Mouse (Mus musculus) MEL (cell line): Measurements from ENCODE around the gene Myod1. TPM values are rescaled to one million over a fixed set of nuclear protein-coding genes. Genes with fewer than 3 reads are reported as not detected.

ENCODE experiments used
- DNase-seq: peaks from one replicate; pipeline ENCODE4 v3.0.0; 2011; ENCODE audit warnings: low read depth, low spot score
- H3K27ac ChIP-seq: 2 replicates; pipeline ENCODE4 v1.5.1; 2012; ENCODE audit warnings: low read depth, mild to moderate bottlenecking, control low read depth, low read length, moderate library complexity; ENCODE audit not compliant: control insufficient read depth
- H3K27me3 ChIP-seq, 2 experiments: fragments of 150-350 bp in 1 of 2; sonication (generic) in 1 of 2; 2 replicates each; pipeline ENCODE4 v1.6.1; 2012; ENCODE audit warnings: low read length in 2 of 2, mild to moderate bottlenecking in 2 of 2, improper control_type of control experiment in 1 of 2, moderate library complexity in 1 of 2; ENCODE audit not compliant: insufficient read depth in 2 of 2, control insufficient read depth in 1 of 2
- H3K36me3 ChIP-seq, 2 experiments: 2 replicates each; pipeline ENCODE4 v1.6.1; 2012 to 2014; ENCODE audit warnings: low read length in 2 of 2, improper control_type of control experiment in 1 of 2, inconsistent platforms in 1 of 2, mild to moderate bottlenecking in 1 of 2; ENCODE audit not compliant: insufficient read depth in 2 of 2, control insufficient read depth in 1 of 2
- H3K4me1 ChIP-seq, 2 experiments: fragments of 150-350 bp in 1 of 2; sonication (generic) in 1 of 2; 2 replicates each; pipeline ENCODE4 v1.6.1; 2012; ENCODE audit warnings: low read length in 2 of 2, improper control_type of control experiment in 1 of 2, mild to moderate bottlenecking in 1 of 2; ENCODE audit not compliant: insufficient read depth in 2 of 2, control insufficient read depth in 1 of 2
- H3K4me3 ChIP-seq, 2 experiments: fragments of 150-350 bp in 1 of 2; sonication (generic) in 1 of 2; 2 replicates each; pipeline ENCODE4 v1.5.1; 2012; ENCODE audit warnings: low read depth in 2 of 2, low read length in 2 of 2, mild to moderate bottlenecking in 2 of 2, moderate library complexity in 2 of 2, control low read depth in 1 of 2, improper control_type of control experiment in 1 of 2; ENCODE audit not compliant: control insufficient read depth in 1 of 2, insufficient read depth in 1 of 2
- H3K79me2 ChIP-seq: 2 replicates; pipeline ENCODE4 v1.6.1; 2012; ENCODE audit warnings: mild to moderate bottlenecking, low read length, moderate library complexity; ENCODE audit not compliant: control insufficient read depth, poor library complexity, insufficient read depth
- H3K9ac ChIP-seq: 2 replicates; pipeline ENCODE4 v1.6.1; 2012; ENCODE audit warnings: low read depth, mild to moderate bottlenecking, control low read depth, low read length, moderate library complexity; ENCODE audit not compliant: control insufficient read depth, poor library complexity, severe bottlenecking
- H3K9me3 ChIP-seq: fragments of 150-350 bp; sonication (generic); replicated peaks from 2 replicates; pipeline ENCODE4 v1.6.1; 2012; ENCODE audit warnings: mild to moderate bottlenecking, low read length, improper control_type of control experiment, moderate library complexity; ENCODE audit not compliant: insufficient read depth
- BHLHE40 ChIP-seq: IDR thresholded peaks from 2 replicates; pipeline ENCODE4 v1.6.1; 2012; ENCODE audit warnings: low read depth, mild to moderate bottlenecking, inconsistent platforms, low read length, improper control_type of control experiment, borderline replicate concordance
- CHD2 ChIP-seq: IDR thresholded peaks from 2 replicates; pipeline ENCODE4 v1.6.1; 2011; ENCODE audit warnings: low read length, improper control_type of control experiment
- GABPA ChIP-seq: IDR thresholded peaks from 2 replicates; pipeline ENCODE4 v1.6.1; 2012; ENCODE audit warnings: low read depth, mild to moderate bottlenecking, inconsistent platforms, low read length, improper control_type of control experiment, moderate library complexity
- GATA1 ChIP-seq: IDR thresholded peaks from 2 replicates; pipeline ENCODE4 v1.6.1; 2011; ENCODE audit warnings: low read depth, low read length, improper control_type of control experiment
- KAT2A ChIP-seq: conservative IDR thresholded peaks from 2 replicates; pipeline ENCODE4 v1.6.1; 2012; ENCODE audit warnings: low read depth, low read length, improper control_type of control experiment, inconsistent platforms
- MAFK ChIP-seq: IDR thresholded peaks from 2 replicates; pipeline ENCODE4 v1.6.1; 2011; ENCODE audit warnings: low read depth, mild to moderate bottlenecking, low read length, improper control_type of control experiment, borderline replicate concordance
- MAZ ChIP-seq: IDR thresholded peaks from 2 replicates; pipeline ENCODE4 v1.6.1; 2012; ENCODE audit warnings: low read depth, mild to moderate bottlenecking, inconsistent platforms, low read length, improper control_type of control experiment
- MEF2A ChIP-seq: IDR thresholded peaks from 2 replicates; pipeline ENCODE4 v1.6.1; 2014; ENCODE audit warnings: low read depth, mild to moderate bottlenecking, inconsistent platforms, low read length, improper control_type of control experiment; ENCODE audit not compliant: poor library complexity, insufficient replicate concordance, severe bottlenecking; ENCODE audit errors: extremely low read depth
- MXI1 ChIP-seq: IDR thresholded peaks from 2 replicates; pipeline ENCODE4 v1.6.1; 2011; ENCODE audit warnings: mild to moderate bottlenecking, low read depth, low read length, improper control_type of control experiment
- NELFE ChIP-seq: IDR thresholded peaks from 2 replicates; pipeline ENCODE4 v1.6.1; 2011; ENCODE audit warnings: low read depth, low read length, improper control_type of control experiment
- POLR2A ChIP-seq, 2 experiments: IDR thresholded peaks; 2 replicates each; pipeline ENCODE4 v1.6.1; 2011 to 2012; ENCODE audit warnings: low read length in 2 of 2, mild to moderate bottlenecking in 2 of 2, control low read depth in 1 of 2, improper control_type of control experiment in 1 of 2, low read depth in 1 of 2, moderate library complexity in 1 of 2; ENCODE audit not compliant: control insufficient read depth in 1 of 2, insufficient read depth in 1 of 2, poor library complexity in 1 of 2
- POLR2AphosphoS2 ChIP-seq: IDR thresholded peaks from 2 replicates; pipeline ENCODE4 v1.6.1; 2011; ENCODE audit warnings: low read length, improper control_type of control experiment
- RCOR1 ChIP-seq: IDR thresholded peaks from 2 replicates; pipeline ENCODE4 v1.6.1; 2012; ENCODE audit warnings: low read depth, mild to moderate bottlenecking, inconsistent platforms, low read length, improper control_type of control experiment
- SMC3 ChIP-seq: IDR thresholded peaks from 2 replicates; pipeline ENCODE4 v1.6.1; 2011; ENCODE audit warnings: low read depth, low read length, improper control_type of control experiment
- TBP ChIP-seq: IDR thresholded peaks from 2 replicates; pipeline ENCODE4 v1.8.0; 2011; ENCODE audit warnings: low read depth, low read length, improper control_type of control experiment
- TCF12 ChIP-seq: IDR thresholded peaks from 2 replicates; pipeline ENCODE4 v1.6.1; 2014; ENCODE audit warnings: low read depth, mild to moderate bottlenecking, inconsistent platforms, low read length, improper control_type of control experiment, moderate library complexity
- USF1 ChIP-seq: IDR thresholded peaks from 2 replicates; pipeline ENCODE4 v1.6.1; 2014; ENCODE audit warnings: low read depth, mild to moderate bottlenecking, inconsistent platforms, low read length, improper control_type of control experiment, moderate library complexity
- USF2 ChIP-seq, 2 experiments: IDR thresholded peaks; 2 replicates each; pipeline ENCODE4 v1.6.1; 2011 to 2012; ENCODE audit warnings: improper control_type of control experiment in 2 of 2, low read length in 2 of 2, borderline replicate concordance in 1 of 2, inconsistent platforms in 1 of 2, low read depth in 1 of 2, mild to moderate bottlenecking in 1 of 2; ENCODE audit not compliant: insufficient read depth in 1 of 2
- ZC3H11A ChIP-seq: IDR thresholded peaks from 2 replicates; pipeline ENCODE4 v1.6.1; 2012; ENCODE audit warnings: low read depth, mild to moderate bottlenecking, inconsistent platforms, low read length, improper control_type of control experiment
- ZNF384 ChIP-seq: IDR thresholded peaks from 2 replicates; pipeline ENCODE4 v1.6.1; 2012; ENCODE audit warnings: low read depth, mild to moderate bottlenecking, inconsistent platforms, low read length, improper control_type of control experiment
- polyA plus RNA-seq, 2 experiments: library from polyadenylated mRNA; stranded (reverse) in 1 of 2; unstranded in 1 of 2; fragments of >175 nt in 1 of 2; fragments of >200 nt in 1 of 2; gene quantifications; 2 replicates each; pipeline versions ENCODE4 v1.2.1 to v1.2.4; 2012; ENCODE audit warnings: low replicate concordance in 2 of 2, low read depth in 1 of 2; ENCODE audit not compliant: insufficient read length in 2 of 2, insufficient read depth in 1 of 2, missing spikeins in 1 of 2
- total RNA-seq: library from RNA; depleted of rRNA; stranded (reverse); fragments of 300-350 nt; gene quantifications from 2 replicates; pipeline ENCODE4 v1.2.3, GENCODE M21; 2012

Gene Myod1
- total and polyA plus RNA-seq, 3 experiments: not detected

DNA sequence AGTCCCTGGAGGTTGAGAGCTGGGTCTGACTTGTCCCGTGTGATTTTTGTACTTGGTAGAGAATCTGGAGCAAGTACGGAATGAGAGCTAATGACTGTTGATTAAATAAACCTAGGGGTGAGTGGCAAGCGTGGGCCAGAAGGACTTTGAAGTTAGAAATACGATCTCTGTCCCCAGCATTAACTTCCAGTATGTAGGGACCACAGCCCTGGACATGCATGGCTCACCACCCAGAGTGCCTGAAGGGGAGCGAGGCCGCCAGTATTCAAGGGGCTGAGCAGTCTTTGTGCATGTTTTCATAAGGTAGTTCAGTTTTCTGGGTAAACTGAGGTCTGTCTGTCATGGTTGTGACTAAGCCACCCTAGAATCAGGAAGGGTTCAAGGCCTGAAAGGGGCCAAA lies 19.3 kb downstream of the Myod1 start:
- Histone ChIP-seq H3K79me2 (no peaks in the 10 kb centered on the region), H3K9ac (no peak overlapping the region), H3K9me3 (no peaks in the 10 kb centered on the region), H3K27me3 (no peaks in the 10 kb centered on the region), H3K4me1 (no peaks in the 10 kb centered on the region), H3K4me3 (no peak overlapping the region), H3K36me3 (no peaks in the 10 kb centered on the region), H3K27ac (no peak overlapping the region)
- no peak for DNase-seq
- TF ChIP-seq SMC3 (no peak), MAFK (no peak), GABPA (no peak), BHLHE40 (no peak), MXI1 (no peak), CHD2 (no peak), GATA1 (no peak), TBP (no peak), KAT2A (no peak), USF2 (IDR thresholded peaks at IDR 0.05; ENCODE audit: borderline replicate concordance in 1 of 2, insufficient read depth in 1 of 2, low read depth in 1 of 2, low read length in 2 of 2) (no peak), RCOR1 (no peak), MEF2A (no peak), POLR2A (IDR thresholded peaks at IDR 0.05; ENCODE audit: control insufficient read depth in 1 of 2, insufficient read depth in 1 of 2, low read depth in 1 of 2, low read length in 2 of 2, poor library complexity in 1 of 2) (no peak), ZNF384 (no peak), USF1 (no peak), NELFE (no peak), TCF12 (no peak), MAZ (no peak), POLR2AphosphoS2 (no peak), ZC3H11A (no peak)

DNA sequence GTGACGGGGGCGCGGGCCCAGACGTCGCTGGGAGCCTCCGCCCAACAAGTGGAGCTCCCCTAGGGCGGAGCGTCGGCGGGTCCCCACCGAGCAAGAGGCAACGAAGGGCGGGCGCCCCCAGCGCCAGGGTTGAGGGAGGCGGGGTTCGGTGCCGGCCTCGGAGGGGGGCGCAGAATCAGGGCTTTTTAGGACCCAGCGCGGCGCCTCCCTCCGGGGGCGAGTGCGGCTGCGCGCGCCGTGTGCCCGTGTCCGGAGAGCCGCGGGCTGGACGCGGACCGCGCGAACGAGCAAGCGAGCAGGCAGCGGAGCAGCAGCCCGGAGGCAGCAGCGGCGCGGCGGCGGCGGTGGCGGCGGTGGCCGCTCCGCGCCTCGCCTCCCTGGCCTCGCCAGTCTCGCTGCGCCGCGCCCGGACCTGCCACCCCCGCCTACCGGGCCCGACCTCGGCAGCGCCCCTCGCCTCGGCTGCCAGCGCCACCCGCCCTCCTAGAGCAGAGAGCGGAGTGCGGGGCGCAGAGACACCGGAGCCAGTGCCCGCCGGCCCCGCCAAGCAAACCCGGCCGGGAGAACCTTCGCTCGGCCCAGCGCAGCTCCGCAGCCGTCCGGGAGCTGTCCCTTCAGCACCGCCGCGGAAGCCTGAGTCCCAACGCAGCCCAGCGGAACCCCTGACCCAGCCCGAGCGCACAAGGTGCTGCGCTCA lies 20.1 kb downstream of the Myod1 start, which contains the start of gene Kcnc1:
Gene Kcnc1, plus strand, starts transcription at position 267 of the 697 bp plus-strand sequence.
- DNase-seq: no peak

More for the DNA sequence above, 20.1 kb downstream of the Myod1 start, which contains the start of gene Kcnc1:
- TF ChIP-seq POLR2AphosphoS2 (no peak), CHD2 (no peak)
- Histone ChIP-seq H3K4me1 (no peaks in the 10 kb centered on the region), H3K27ac (no peak within 1 kb of the TSS), H3K9me3 (no peaks in the 10 kb centered on the region), H3K9ac (no peak within 1 kb of the TSS), H3K79me2 (no peaks in the 10 kb centered on the region), H3K27me3 (no peaks in the 10 kb centered on the region), H3K36me3 (no peaks in the 10 kb centered on the region), H3K4me3 (no peak within 1 kb of the TSS)
